Mouse (Mus musculus) limb, embryonic 14.5 days (tissue): ENCODE measurements around the gene Pde9a. TPM values are rescaled to one million over a fixed set of nuclear protein-coding genes. Genes with fewer than 3 reads are reported as not detected.
A peak's percentile ranks its signal among the peaks of the same experiment; 100 is the strongest.

Experiments used
- ATAC-seq: fragments of 200-750 bp; cut with Nextera tagmentation; 2 replicates; pipeline ENCODE4 v1.8.0; 2017; ENCODE audit warnings: low read depth, moderate number of reproducible peaks, moderate TSS enrichment; ENCODE audit not compliant: low FRiP score
- DNase-seq: peaks from one replicate; pipeline ENCODE4 v3.0.0-alpha.2; 2015; ENCODE audit warnings: low spot score
- H3K27ac ChIP-seq: fragments of 300-500 bp; sonication (generic); replicated peaks from 2 replicates; pipeline ENCODE4 v1.5.1; 2014; ENCODE audit warnings: low read depth, mild to moderate bottlenecking, low read length, moderate library complexity, mixed read lengths
- H3K27me3 ChIP-seq: fragments of 300-500 bp; sonication (generic); 2 replicates; pipeline ENCODE4 v1.6.1; 2014; ENCODE audit warnings: low read length, mixed read lengths; ENCODE audit not compliant: control insufficient read depth, insufficient read depth
- H3K36me3 ChIP-seq: fragments of 300-500 bp; sonication (generic); 2 replicates; pipeline ENCODE4 v1.6.1; 2014; ENCODE audit warnings: mild to moderate bottlenecking, low read length, moderate library complexity, mixed read lengths; ENCODE audit not compliant: control insufficient read depth, insufficient read depth
- H3K4me1 ChIP-seq: fragments of 300-500 bp; sonication (generic); 2 replicates; pipeline ENCODE4 v1.6.1; 2014; ENCODE audit warnings: antibody characterized with exemption, low read length, mixed read lengths; ENCODE audit not compliant: control insufficient read depth, insufficient read depth
- H3K4me2 ChIP-seq: fragments of 300-500 bp; sonication (generic); replicated peaks from 2 replicates; pipeline ENCODE4 v1.6.1; 2014; ENCODE audit warnings: low read depth, mild to moderate bottlenecking, low read length, moderate library complexity; ENCODE audit not compliant: severe bottlenecking
- H3K4me3 ChIP-seq: fragments of 300-500 bp; sonication (generic); replicated peaks from 2 replicates; pipeline ENCODE4 v1.5.1; 2014; ENCODE audit warnings: low read length
- H3K9ac ChIP-seq: fragments of 300-500 bp; sonication (generic); 2 replicates; pipeline ENCODE4 v1.6.1; 2014; ENCODE audit warnings: mild to moderate bottlenecking, low read depth, low read length, moderate library complexity; ENCODE audit not compliant: severe bottlenecking
- H3K9me3 ChIP-seq: fragments of 300-500 bp; sonication (generic); 2 replicates; pipeline ENCODE4 v1.6.1; 2016; ENCODE audit warnings: low read length; ENCODE audit not compliant: control insufficient read depth
- POLR2A ChIP-seq: fragments of 200-500 bp; IDR thresholded peaks from 2 replicates; pipeline ENCODE4 v1.8.0; 2012; ENCODE audit warnings: inconsistent platforms, mild to moderate bottlenecking, moderate library complexity, borderline replicate concordance; ENCODE audit not compliant: insufficient read depth, insufficient read length; ENCODE audit errors: extremely low read depth
- WGBS: fragments of 180-500 bp; shearing (Covaris S2); extraction: QIAGEN DNeasy Blood & Tissue Kit; methylation state at CpG from one replicate; pipeline ENCODE4 v1.1.7; 2014; 5-methylcytosine and 5-hydroxymethylcytosine counted together
- polyA plus RNA-seq, 2 experiments: library from polyadenylated mRNA; depleted of rRNA in 1 of 2; stranded (reverse) in 1 of 2; unstranded in 1 of 2; fragments of >200 nt; fragmentation: Nextera tagmentation in 1 of 2; extraction: Ambion mirVana in 1 of 2; gene quantifications; 2 replicates each; pipeline versions ENCODE4 v1.2.1 to v1.2.3; 2012 to 2014

Pde9a gene
- polyA plus RNA-seq, 2 experiments, result 27.2 to 47.3 TPM

DNA sequence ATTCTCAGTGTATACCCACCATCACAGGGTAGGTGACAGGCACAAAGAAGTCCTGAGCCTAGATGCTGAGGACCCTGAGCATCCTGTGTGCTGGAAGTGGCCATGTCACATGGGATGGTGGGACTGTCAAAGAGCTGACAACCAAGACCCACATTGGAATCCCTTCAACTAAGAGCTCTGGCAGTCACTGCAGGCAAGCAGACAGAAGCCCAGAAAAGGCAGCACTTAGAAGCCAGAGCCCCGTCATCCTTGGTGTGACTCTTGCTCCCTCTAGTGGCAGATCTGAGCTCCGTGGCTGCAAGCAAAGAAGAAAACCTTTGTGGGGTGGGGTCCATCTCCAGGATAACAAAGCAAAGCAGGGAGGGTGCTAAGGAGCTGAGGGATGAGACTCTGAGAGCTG lies 106.4 kb downstream of the Pde9a start:
- Histone ChIP-seq H3K36me3 (peaks cover 20% of the 10 kb centered on the region), H3K9ac (no peak overlapping the region), H3K27me3 (no peaks in the 10 kb centered on the region), H3K4me2 (no peak overlapping the region), H3K4me1 (no peaks in the 10 kb centered on the region), H3K27ac (no peak overlapping the region), H3K9me3 (no peaks in the 10 kb centered on the region), H3K4me3 (no peak overlapping the region)
- TF ChIP-seq POLR2A, result no peak
- WGBS, result 0% methylated on average over 2 of the region's 2 CpGs
- peak; percentile 83 for DNase-seq
- ATAC-seq, result peak; percentile 61

DNA sequence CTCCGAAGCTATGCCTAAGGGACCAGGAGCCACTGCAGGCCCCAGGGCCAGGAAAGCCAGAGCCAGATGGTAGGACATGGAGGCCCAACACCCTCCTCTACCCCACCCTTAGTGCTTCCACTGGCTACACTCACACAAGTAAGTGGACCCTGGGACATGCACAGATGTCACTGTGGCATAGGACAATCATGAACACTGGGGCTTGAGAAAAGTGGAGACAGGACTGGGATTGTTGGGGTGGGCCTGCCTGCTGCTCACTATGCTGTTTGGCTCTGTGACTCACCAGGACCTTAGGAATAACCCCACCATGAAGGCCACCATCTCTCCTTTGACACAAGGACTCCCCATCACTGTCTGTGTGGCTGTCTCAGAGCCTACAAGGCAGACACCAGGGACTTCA lies 109.0 kb downstream of the Pde9a start:
- Histone ChIP-seq H3K4me1 (no peaks in the 10 kb centered on the region), H3K36me3 (peaks cover 45% of the 10 kb centered on the region), H3K9me3 (no peaks in the 10 kb centered on the region), H3K4me2 (no peak overlapping the region), H3K4me3 (no peak overlapping the region), H3K9ac (no peak overlapping the region), H3K27me3 (no peaks in the 10 kb centered on the region), H3K27ac (no peak overlapping the region)
- no peak for DNase-seq
- 100% methylated on average over 1 of the region's 1 CpGs for WGBS
- no peak for TF ChIP-seq POLR2A
- ATAC-seq, result no peak

DNA sequence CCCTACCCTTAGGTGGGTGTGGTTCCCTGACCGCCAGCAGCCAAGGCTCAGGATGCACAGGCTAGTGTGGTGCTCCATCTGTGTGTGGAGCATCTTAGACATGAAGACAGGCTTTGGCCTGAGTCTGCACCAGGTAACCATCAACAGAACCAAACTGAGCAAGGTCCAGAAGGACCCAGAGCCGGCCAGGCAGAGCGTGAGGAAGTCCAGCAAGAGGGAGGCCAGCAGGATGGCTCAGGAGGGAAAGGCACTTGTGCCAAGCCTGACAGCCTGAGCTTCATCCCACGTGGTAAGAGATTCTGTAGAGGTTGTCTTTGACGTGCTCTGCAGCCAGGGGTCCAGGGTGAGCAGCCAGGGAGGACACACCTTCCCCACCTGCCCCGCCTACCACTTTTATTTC lies 111.7 kb downstream of the Pde9a start:
- no peak overlapping the region for H3K4me3 ChIP-seq
- ATAC-seq (no peak), DNase-seq (no peak)
- H3K4me1 ChIP-seq, result no peaks in the 10 kb centered on the region
- H3K9ac ChIP-seq, result no peak overlapping the region
- H3K27ac ChIP-seq, result no peak overlapping the region
- H3K27me3 ChIP-seq, result no peaks in the 10 kb centered on the region
- H3K9me3 ChIP-seq, result no peaks in the 10 kb centered on the region
- H3K4me2 ChIP-seq, result no peak overlapping the region
- WGBS, result 83% methylated on average over 6 of the region's 6 CpGs
- peaks cover 71% of the 10 kb centered on the region for H3K36me3 ChIP-seq
- TF ChIP-seq POLR2A, result no peak

DNA sequence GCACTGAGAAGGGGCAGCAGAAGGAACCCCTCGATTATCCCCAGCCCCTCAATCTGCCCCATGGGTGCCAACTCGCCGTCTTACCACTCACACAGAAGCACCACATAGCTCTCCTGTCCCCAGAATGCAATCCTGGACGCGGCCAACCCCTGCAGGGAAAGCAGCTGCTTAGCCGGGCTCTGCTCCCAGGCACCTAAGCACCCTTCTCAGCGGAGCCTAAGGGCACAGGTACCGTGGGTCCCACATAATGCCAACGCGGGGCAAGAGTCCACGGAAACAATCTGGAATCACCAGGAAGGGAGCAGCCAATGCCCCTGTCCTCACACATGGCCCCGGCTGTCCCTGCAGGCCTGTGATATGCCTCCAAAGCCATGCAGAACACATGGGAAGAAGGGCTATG lies 113.7 kb downstream of the Pde9a start:
- Histone ChIP-seq H3K9me3 (no peaks in the 10 kb centered on the region), H3K27me3 (no peaks in the 10 kb centered on the region), H3K4me2 (no peak overlapping the region), H3K27ac (no peak overlapping the region), H3K4me3 (no peak overlapping the region), H3K36me3 (peaks cover 90% of the 10 kb centered on the region), H3K4me1 (no peaks in the 10 kb centered on the region), H3K9ac (no peak overlapping the region)
- TF ChIP-seq POLR2A, result no peak
- WGBS, result 93% methylated on average over 12 of the region's 12 CpGs
- no peak for DNase-seq
- ATAC-seq, result no peak

DNA sequence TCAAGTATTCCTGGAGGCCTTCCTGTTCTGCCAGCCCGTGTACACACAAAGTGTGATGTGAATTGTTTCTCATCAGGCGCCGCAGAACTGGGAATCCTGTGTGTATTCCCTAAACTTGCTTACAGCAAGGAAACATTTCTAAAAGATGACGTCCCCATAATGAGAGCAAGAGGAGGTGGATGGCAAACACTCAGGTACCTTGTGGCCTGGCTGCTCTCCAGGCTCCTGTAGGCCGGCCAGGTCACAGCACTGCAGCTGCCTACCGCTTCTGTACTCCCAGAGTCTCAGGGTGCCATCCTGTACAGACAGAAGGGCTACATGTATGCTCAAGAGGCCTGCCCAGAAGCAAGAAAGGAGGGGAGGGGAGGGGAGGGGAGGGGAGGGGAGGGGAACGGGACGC lies 114.4 kb downstream of the Pde9a start:
- Histone ChIP-seq H3K9me3 (no peaks in the 10 kb centered on the region), H3K27me3 (no peaks in the 10 kb centered on the region), H3K9ac (no peak overlapping the region), H3K27ac (no peak overlapping the region), H3K4me3 (no peak overlapping the region), H3K4me1 (no peaks in the 10 kb centered on the region), H3K36me3 (peaks cover 93% of the 10 kb centered on the region), H3K4me2 (no peak overlapping the region)
- no peak for TF ChIP-seq POLR2A
- no peak for ATAC-seq
- DNase-seq, result no peak
- whole genome bisulfite sequencing, result 95% methylated on average over 8 of the region's 8 CpGs

DNA sequence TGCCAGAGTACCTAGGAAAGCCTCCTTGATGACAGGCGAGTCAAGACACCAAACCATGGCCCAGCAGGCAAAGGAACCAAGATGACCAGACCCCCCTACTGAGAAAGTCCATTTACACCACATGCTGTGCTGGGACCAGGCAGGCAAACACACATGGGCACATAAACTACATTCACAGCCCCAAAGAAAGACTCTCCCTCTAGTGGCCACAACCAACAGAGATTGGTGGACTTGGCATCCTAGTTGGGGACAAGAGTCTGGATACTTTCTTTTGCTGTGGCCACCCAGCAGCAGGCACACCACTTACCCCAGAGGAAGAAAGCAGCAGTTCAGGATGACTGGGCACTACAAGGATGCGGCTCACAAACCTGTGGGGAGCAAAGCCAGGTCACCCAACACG lies 114.9 kb downstream of the Pde9a start:
- 86% methylated on average over 3 of the region's 3 CpGs for WGBS
- H3K4me1 ChIP-seq, result no peaks in the 10 kb centered on the region
- H3K4me2 ChIP-seq, result no peak overlapping the region
- peaks cover 93% of the 10 kb centered on the region for H3K36me3 ChIP-seq
- no peak overlapping the region for H3K9ac ChIP-seq
- no peaks in the 10 kb centered on the region for H3K9me3 ChIP-seq
- H3K27me3 ChIP-seq, result no peaks in the 10 kb centered on the region
- H3K4me3 ChIP-seq, result no peak overlapping the region
- DNase-seq (no peak), ATAC-seq (no peak)
- no peak overlapping the region for H3K27ac ChIP-seq
- TF ChIP-seq POLR2A, result no peak
